Mouse (Mus musculus) gastrocnemius, adult 2 months (tissue): Measurements from ENCODE around the gene Rab15. TPM values are rescaled to one million over a fixed set of nuclear protein-coding genes. Genes with fewer than 3 reads are reported as not detected.
A peak's percentile ranks its signal among the peaks of the same experiment; 100 is the strongest.
"Not testable (repeated sequence)": the region's sequence is repeated elsewhere in the genome, so short reads cannot be mapped to it uniquely, and the experiment has no call there.

Experiments used
- DNase-seq: peaks from one replicate; pipeline ENCODE4 v3.0.0; 2022
- H3K27ac ChIP-seq: fragments of 200-600 bp; 2 replicates; pipeline ENCODE4 v1.8.1; 2022; ENCODE audit warnings: mild to moderate bottlenecking
- H3K4me3 ChIP-seq: fragments of 200-600 bp; 2 replicates; pipeline ENCODE4 v1.8.1; 2022; ENCODE audit warnings: mild to moderate bottlenecking, moderate library complexity
- CTCF ChIP-seq: fragments of 200-600 bp; IDR thresholded peaks from 2 replicates; pipeline ENCODE4 v1.8.1; 2022; ENCODE audit warnings: antibody characterized with exemption, mild to moderate bottlenecking, moderate library complexity
- intact Hi-C: fragments of 180-260 bp; cut with DNase I; formaldehyde crosslinking; loops from one replicate; pipeline ENCODE4 v1.15.1; 2025
- long read RNA-seq, 2 experiments: library from polyadenylated mRNA; stranded (forward); transcript quantifications; one replicate each; pipeline ENCODE4 v2.0.0; 2021
- total RNA-seq, 2 experiments: library from RNA; stranded (reverse); gene quantifications; 2 replicates each; pipeline ENCODE4 v1.2.3; 2021

The Rab15 gene
- total RNA-seq = 1 to 10 TPM; 1.0 to 5.6 TPM
- long read RNA-seq, experiment 1, transcript Rab15-201 (7 exons, 3,158 nt) = major isoform, 11 of 17 reads
- long read RNA-seq, experiment 1, partial matches to known transcripts = 1 of 17 reads
- long read RNA-seq, experiment 1, other reads (novel, unspliced or antisense) = 5 of 17 reads
- long read RNA-seq, experiment 2, transcript Rab15-201 (7 exons, 3,158 nt) = major isoform, 6 of 8 reads
- long read RNA-seq, experiment 2, partial matches to known transcripts = 0 of 8 reads
- long read RNA-seq, experiment 2, other reads (novel, unspliced or antisense) = 2 of 8 reads

DNA sequence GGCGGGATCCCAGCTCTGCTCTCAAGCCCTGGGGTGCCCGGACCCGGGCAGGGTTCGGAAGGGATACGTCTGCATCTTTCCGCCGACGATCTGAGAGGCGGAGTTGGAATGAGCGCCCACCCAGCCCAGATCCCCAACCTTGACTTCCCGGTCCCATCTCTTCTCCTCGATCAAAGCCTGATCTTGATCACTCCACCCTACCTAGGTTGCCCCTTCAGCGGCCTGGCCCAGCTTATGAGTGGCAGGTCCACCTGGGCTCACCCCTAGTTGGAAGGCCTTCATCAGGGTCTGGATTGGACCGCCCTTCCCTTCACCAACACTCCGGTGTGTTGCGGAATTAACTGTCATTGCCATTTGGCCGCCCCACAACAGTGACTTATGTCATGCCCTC is at the start of gene Rab15:
TSS of gene Rab15 (minus strand) at position 258 of the 391 bp plus-strand sequence.
- peak within 1 kb of the TSS; percentile 81 for H3K4me3 ChIP-seq
- no peak for DNase-seq
- no peak for TF ChIP-seq CTCF
- H3K27ac ChIP-seq = peak within 1 kb of the TSS; percentile 51; the same call in 1 of the 2 replicates
- intact Hi-C loops = no loop called here

DNA sequence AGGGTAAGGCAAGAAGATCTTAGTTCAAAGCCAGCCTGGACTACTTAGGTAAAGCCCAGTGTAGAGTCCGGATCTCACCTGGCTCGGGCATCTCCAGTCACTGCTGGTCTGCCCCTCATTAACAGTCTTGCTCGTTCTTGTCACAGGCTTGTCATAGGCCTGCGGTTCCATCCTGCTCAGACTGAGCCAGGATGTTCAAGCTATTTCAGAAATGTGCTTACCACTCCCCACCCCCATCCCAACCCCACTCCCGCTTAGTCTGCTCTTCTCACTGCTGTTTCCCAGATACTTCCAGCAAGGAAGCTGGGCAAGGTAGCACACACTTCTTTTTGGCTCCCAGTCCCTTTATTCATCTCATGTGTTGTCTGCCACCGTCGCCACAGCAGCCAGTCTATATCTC is 46.9 kb upstream of the Rab15 start:
- intact Hi-C loops = no loop called here
- Histone ChIP-seq H3K4me3 (no peak overlapping the region), H3K27ac (no peak overlapping the region)
- TF ChIP-seq CTCF = no peak
- DNase-seq = no peak

DNA sequence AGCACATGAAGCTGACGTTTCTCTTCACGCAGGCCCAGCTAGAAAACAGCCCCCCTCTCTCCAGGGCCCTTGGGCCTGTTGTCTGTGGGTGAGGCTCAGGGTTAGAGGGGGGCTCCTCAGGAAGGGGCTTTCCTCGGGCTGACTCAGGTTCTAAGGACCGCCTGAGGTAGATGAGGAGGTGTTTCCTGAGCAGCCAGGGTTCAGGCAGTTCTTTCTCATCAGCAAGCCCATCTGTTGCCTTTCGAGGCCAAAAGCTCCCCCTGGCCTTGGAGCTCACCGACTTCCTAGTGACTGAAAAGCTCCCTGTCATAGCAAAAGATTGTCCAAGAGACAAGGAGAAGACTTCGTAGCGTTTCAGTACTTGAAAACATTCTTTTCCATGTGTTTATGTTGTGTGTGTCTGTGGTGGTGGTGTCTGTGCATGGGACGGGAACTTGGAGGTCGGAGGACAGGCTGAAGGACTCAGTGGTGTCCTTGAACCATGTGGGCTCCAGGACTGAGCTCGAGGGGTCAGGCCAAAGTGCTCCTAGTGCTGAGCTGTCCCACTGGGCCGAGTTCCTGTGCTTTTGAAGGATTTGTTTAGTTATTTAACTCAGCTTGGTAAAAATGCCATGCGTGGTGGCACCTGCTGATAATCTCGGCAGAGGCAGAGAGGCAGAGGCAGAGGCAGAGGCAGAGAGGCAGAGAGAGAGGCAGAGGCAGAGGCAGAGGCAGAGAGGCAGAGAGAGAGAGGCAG is 45.9 kb upstream of the Rab15 start:
- intact Hi-C loops = no loop called here
- TF ChIP-seq CTCF = no peak
- no peak overlapping the region for H3K27ac ChIP-seq
- no peak overlapping the region for H3K4me3 ChIP-seq
- no peak for DNase-seq

DNA sequence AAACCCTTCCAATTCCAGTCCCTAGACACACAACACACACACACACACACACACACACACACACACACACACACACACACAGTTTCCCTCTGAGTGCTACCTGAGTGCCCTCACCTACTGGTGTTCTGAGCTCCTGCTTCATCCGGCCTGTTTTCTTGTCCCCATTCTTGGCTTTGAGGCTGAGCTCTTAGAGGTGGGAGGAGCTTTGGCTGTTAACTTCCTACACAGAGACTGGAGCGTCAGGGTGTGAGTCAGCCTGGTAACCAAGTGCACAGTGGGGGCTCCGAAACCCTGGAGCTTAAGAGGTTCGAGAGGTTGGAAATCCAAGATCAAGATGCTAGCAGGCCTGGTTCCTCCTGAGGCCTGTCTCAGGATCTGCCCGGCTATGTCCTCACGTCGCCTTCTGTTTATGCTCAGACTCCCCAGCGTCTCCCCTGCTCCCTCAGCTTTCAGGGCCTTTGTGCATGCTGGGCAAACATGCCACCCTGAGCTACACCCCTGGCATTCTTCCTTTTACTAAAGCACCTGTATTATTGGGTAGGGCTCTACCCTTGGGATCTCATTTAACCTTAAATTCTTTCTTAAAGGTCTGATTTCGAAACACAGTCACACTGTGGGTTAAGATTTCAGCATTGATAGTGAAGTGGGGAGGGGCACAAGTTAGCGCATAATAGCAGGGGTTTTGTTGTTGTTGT is 45.0 kb upstream of the Rab15 start:
- DNase-seq = no peak
- intact Hi-C loops = no loop called here
- H3K27ac ChIP-seq = no peak overlapping the region
- TF ChIP-seq CTCF = no peak
- no peak overlapping the region for H3K4me3 ChIP-seq

DNA sequence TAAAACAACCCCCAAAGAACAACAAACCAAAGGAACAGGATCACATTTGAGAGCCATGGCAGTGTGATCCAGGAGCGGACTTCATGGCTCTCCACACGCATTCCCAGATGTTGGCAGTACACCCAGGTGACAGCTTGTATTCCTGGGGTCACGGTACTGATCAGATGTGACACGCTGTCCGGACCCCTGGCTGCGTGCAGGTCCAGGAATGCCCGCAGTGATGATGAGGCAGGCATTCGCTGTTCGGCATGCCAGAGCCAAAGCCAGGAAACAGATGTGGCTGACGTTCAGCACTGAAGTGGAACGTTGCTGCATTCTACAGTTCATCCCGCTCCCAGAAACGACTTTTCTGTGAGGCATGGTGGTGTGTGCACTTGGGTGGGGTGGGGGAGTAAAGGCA is 42.6 kb upstream of the Rab15 start:
- TF ChIP-seq CTCF = no peak
- intact Hi-C loops = no loop called here
- no peak for DNase-seq
- Histone ChIP-seq H3K4me3 (no peak overlapping the region), H3K27ac (no peak overlapping the region)

DNA sequence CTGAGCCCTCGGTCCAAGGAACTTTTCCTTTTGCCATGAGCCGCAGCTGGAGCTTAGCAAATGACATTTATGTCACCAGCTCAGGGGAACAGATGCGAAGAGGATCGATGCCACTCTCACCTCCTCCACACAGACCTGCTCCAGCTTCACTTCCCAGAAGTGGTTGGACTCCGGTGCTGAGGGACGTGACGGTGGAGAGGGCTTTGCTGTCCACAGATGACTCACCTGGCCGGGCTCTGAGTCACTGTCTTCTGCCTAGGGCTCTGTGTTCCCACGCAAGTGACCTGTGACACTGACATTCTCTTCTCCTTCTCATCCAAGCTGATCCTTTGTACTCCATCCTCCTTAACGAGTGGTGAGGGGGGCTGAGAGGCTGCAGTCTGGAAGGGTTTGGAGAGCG is 40.9 kb upstream of the Rab15 start:
- Histone ChIP-seq H3K27ac (no peak overlapping the region), H3K4me3 (no peak overlapping the region)
- TF ChIP-seq CTCF = no peak
- intact Hi-C loops = no loop called here
- no peak for DNase-seq

DNA sequence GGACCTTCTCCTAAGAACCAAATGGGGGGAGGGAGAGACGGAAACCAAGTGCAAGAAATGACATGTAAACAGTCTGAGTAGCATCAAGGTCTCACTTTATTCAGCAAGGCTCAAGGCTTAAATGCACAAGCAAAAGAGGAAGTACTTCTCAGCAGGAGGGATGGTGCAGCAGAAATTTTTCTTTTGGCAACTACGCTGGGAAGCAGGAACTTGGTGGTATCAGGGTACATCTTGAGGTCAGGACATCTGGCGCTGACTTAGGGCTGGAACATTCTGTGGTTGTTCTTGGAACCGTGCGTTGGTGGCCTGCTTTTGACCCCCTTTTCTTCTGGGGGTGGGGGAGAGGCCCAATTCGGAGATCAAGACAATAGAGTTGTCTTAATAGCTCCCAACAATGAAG is 36.1 kb upstream of the Rab15 start:
- intact Hi-C loops, DNase-seq, H3K4me3 ChIP-seq, H3K27ac ChIP-seq: not testable (repeated sequence)

DNA sequence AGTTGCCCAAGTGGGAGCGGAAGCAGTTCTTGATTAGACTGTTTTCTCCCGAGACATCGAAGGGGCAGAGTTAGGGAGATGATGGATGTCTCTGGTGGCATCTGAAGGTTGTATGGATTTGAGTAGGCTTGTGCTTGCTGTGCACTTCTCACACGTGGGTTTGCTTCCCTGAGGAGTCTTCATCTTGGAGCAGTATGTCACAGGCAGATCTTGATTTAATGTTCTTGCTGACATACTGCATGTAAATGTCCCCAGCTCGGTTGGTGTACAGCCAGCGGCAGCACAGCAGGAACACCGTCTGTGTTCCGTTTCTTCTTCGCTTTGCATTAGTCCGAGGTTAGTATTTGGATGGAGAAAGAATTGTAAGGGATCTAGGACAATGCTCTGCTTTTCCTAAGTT is 34.4 kb upstream of the Rab15 start:
- TF ChIP-seq CTCF = no peak
- no peak overlapping the region for H3K27ac ChIP-seq
- no peak overlapping the region for H3K4me3 ChIP-seq
- no peak for DNase-seq
- intact Hi-C loops = no loop called here

DNA sequence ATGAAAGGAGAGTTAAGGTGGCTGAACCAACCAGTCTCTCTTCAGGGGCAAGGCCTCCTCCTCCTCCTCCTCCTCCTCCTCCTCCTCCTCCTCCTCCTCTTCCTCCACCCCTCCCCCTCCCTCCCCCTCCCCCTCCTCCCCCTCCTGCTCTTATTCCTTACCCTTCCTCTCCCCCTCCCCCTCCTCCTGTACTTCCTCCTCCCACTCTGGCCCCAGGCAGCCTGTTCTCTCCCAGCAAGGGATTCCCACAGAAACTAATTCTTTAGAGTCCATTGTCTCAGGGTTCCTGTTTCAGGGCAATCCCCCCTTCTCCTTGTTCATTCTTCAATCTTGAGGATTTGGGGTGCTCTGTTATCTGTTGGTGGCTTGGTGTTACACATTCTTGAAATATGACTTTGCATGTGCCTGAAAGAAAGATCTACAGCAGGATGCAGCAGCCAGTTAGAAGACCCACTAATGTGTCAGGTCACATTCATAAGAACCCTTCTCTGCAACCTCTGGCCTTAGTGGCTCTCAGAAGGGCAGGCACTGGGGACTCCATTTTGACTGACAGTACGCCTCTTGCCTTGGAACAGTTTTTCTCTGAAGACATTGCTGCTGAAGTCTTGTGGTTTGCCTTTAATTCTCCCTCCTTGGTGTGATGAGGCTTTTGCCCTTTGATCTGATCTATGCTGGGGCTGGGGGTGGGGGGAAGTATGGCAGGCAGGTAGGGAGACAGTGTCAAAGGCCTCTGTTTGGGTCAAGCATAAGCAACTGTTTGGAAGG is 30.9 kb upstream of the Rab15 start:
- Histone ChIP-seq H3K4me3 (no peak overlapping the region), H3K27ac (no peak overlapping the region)
- intact Hi-C loops = no loop called here
- no peak for TF ChIP-seq CTCF
- no peak for DNase-seq

DNA sequence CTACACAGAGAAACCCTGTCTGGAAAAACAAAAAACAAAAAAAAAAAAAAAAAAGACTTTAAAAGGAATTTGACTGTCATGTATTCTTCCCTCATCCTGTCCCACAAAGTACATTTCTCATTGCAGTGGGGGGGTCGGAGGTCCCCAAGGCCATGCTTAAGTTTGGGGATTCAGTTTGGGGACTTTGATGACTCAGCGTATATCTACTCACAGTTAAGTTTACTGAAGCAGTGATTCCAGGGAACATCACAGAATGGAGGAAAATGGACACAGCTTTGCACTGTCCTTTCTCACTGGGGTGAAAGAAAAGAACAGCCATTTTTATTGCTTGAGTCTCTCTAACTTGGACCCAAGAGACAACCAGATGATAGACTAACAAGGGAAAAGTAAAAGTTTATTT is 29.7 kb upstream of the Rab15 start:
- Histone ChIP-seq H3K4me3 (no peak overlapping the region), H3K27ac (no peak overlapping the region)
- intact Hi-C loops = no loop called here
- no peak for TF ChIP-seq CTCF
- DNase-seq = no peak

DNA sequence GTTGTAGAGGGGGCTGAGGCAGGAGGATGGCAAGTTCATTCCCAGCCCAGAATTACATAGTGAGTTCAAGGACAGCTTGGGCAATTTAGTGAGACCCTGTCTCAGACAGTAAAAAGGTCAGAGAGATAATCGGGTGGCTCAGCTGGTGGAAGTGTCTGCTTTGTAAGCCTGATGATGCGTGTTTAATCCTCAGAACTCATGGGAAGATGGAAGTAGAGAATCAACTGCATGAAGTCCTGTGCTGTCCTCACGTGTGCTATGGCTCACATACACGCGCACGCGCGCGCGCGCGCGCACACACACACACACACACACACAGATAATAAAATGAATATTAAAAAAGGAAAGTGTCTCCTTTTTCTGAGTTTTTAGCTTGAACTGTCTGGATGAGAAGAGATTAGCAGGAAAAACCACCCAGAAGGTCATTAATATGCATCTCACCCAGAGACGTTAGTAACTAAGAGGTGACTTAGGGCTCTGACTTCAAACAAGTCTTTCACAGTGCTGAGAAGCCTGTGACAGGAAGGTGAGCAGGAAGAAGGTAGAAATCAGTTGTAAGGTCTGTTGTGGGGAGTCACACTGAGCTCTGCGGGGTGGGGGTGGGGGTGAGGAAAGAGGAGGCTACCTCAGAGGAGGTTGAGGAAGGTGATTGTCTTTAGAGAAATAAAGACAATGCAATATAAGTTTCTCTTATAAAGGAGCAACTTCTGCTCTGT is 21.8 kb upstream of the Rab15 start:
- no peak for TF ChIP-seq CTCF
- Histone ChIP-seq H3K4me3 (no peak overlapping the region), H3K27ac (no peak overlapping the region)
- DNase-seq = no peak
- intact Hi-C loops = no loop called here

DNA sequence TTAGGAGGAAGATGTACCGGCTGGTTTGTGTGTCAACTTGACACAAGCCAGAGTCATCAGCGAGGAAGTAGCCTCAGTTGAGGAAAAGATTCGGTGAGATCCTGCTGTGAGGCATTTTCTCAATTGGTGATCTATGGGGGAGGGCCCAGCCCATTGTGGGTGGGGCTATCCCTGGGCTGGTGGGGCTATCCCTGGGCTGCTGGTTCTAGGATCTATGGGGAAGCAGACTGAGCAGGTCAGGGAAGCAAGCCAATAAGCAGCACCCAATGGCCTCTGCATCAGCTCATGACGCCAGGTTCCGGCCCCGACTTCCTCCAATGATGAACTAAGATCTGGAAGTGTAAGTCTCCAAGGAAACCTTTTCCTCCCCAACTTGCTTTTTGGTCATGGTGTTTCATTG is 17.4 kb upstream of the Rab15 start:
- intact Hi-C loops = no loop called here
- Histone ChIP-seq H3K4me3 (no peak overlapping the region), H3K27ac (no peak overlapping the region)
- no peak for TF ChIP-seq CTCF
- DNase-seq = no peak
